Mouse (Mus musculus): ENCODE results near the gene Unk.

GRCm38 (mm10) chr11:116065345-116065744, 35.2 kb downstream of the Unk start:
- no peak for TF ChIP-seq CTCF (IDR thresholded peaks at IDR 0.05; ENCODE audit: insufficient read depth, low read length)
- TF ChIP-seq POLR2A (IDR thresholded peaks at IDR 0.05; ENCODE audit: borderline replicate concordance, extremely low read depth, low read depth, low read length) = no peak

All from lung, adult 2 months (tissue).